Mouse (Mus musculus): Measurements from ENCODE around the gene Baz2b.
"Not testable (repeated sequence)": the region's sequence is repeated elsewhere in the genome, so short reads cannot be mapped to it uniquely, and the experiment has no call there.

Baz2b gene

DNA sequence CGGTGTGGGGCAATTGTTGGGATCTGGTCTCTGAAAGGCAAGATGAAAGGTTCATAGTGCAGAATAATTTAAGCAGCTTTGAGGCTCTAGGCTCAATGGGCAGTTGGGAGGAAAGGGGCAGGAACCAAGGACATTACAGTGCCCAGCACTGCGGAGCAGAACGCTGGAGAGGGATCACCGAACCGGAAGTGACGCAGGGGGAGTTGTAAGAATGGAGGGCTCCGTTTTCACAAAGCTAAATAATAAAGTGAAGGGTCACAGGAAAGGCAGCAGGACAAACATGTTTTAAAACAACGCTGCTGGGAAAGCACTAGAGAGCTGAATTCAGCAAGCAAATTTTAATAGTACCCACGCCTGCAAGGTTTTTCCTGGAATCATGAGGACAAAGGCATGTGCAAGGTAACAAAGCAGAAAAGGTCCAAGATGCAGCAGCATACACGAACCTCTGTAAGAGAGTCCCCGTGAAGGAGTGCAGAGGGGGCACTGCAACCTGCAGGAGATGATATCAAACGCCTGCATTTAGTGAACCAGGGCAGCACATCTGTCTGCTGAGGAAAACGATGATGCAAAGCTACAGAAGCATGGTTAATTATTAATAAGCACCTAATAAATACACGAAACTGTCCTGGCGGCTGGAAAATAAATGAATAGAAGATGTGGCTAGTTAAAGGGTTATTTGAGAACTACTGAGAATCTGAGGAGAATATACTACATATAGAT, 120.0 kb downstream of the Baz2b start:
- DNase-seq (ENCODE audit: low read depth): no peak

DNA sequence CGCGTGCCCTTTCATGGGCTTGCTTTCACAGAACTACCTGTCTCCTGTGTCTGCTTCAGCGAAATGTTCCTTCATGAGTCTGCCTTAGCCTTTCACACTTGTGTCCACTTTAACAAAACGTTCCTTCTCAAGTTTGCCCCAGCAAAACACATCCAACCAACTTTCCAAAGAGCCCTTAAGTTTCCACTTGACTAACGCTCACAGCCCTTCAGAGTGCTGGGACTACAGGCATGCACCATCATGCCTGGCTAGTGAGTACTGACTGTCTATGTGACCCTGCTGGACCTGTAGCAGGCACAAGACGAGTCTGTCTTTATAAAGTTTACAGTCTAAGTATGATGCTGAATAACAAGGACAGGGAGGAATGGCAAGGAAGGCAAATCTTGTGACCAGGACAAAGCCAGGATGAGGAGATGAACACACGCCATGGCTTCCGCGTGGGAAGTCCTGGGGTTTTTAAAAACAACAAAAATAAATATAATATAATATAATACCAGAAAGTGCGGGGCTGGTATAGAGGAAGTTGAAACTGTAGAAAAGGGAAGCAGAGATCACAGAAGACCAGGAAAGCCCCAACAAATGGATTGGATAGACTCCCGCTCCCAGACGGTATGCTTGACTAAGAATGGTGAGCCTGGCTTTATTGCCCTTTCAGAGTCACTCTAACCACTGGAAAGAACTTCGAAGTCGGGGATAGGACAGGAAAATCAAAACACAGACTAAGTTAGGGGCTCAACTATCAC, 120.7 kb downstream of the Baz2b start:
- DNase-seq (ENCODE audit: low read depth): no peak

DNA sequence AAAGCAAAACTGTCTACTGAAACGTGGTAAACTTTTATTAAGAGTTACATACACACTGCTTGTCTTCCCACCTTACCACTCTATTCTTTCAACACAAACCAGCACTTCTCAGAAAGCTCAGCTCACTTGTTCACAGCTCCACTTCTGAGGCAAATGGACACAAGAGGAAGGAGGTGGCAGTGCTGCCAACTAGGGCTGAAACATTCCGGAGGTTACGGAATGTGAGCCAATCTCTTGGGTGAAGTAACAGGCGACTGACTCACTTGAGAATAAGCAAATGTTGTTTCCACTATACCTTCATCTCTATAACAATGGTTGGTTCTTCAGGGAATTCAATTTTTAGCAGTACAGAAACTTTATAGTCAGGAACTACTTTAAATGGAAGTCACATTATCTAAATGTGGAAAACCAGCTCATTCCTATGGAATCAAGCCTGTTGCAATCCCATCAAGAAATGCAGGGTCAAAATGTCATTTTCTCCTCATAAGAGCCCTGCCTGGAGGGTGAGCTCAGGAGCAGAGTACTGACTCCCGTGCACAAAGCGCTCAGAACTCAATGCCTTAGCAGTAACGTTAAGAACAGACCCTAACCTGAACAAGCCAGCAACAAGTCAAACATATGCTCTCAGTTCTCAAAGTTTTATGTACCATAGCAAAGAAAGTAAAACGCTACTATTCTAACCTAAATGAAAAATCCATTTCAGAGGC, 123.3 kb downstream of the Baz2b start:
- peak; percentile 87 for DNase-seq (ENCODE audit: low read depth)

DNA sequence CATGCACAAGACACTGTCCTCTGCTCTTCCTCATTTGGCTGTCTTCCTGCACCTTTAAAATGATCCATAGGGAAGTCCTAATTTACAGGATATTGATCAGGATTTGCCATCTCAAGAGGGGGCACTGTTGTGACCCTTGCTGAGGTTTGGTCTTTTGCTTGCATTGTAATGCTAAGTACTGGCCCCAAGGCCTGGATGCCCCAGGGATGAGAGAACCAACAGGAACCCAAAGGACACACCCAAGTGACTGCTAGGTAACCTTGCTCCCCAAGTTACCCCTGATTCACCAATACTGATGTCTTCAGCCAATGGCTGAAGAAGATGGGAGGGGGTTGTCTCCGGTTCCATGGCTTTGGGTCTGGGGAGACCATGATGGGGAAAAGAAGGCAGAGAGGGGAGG, 124.8 kb downstream of the Baz2b start:
- DNase-seq (ENCODE audit: low read depth): no peak

DNA sequence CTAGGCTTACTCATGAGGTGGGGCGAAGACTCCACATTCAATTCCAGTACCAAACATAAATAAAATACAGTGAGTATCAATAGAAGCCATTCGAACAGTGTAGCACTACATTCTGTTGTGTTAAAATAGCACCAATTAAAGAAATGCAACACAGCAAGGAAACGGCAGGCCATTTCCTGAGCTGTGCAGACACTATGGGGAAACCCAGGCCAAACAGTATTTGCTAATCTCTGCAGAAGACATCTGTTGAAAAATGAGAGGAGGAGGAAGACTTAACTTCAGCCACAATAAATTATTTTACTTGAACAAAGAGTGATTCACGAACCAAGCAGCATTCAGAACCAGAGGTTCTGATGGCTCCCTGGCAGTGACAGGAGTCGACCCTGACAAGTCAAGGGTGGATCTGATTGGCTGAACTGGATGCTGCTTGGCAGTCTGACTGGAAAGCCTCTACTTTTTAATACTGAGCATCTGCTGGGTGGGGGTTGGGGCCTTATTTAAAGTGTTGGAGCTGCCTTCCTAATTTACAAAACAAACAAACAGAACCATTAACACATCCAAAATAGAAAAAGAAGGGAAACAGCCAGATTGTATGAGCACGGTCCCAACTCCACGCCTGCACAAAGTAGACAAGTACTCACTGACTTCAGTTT, 126.5 kb downstream of the Baz2b start:
- peak; percentile 55 for DNase-seq (ENCODE audit: low read depth)

DNA sequence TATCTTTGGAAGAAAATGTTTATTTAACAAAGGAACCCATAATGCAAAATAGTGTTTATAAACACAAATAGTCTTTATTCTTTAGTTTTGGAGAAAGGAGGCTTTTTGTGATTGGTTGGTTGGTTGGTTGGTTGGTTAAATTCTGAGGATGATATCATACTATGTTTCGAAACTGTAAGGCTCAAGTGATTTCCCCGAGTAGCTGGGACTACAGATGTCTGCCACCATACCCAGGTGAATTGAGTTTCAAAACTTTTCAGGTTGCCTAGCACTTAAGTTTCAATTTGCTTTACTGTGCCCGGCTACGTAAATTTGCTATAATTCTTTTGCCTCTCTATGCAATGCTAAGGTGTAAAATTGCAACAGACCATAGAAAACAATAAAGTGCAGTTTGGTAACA, 127.4 kb downstream of the Baz2b start:
- DNase-seq (ENCODE audit: low read depth): no peak

DNA sequence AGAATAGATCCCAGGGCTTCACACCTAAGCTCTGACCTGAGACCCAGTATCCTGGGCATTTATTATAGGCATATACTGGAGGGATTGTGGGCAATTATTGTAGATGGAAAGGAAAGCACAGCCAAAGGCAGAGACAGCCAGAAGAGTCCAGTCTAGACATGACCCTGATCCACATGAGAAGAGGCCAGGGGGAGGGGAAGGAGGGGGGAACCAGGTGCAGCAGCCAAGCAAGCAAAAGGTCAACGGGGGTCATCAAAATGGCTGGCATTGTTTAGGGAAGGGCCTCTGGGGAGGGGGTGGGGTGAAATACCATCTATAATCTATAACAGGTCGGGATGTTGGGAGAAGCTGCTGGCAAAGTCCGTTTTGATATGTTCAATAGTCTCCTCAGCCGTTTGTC, 128.8 kb downstream of the Baz2b start:
- no peak for DNase-seq (ENCODE audit: low read depth)

DNA sequence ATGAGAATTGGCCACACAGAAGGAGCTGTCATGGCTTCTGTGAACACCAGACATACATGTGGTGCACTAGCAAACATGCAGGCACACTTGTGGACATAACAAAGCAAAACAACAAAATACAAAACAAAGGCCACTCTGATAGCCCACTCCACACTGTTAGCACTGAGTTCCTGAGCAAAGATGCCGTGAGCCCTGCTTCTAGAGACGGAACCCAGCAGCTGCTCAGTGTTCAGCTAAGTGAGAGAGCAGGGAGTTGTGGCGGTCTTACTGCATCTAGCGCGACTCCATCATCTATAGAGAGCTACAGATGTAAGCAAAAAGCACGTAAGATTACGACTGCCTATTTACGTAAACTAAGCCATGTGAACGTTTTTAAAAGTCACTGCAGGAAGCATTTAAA, 132.0 kb downstream of the Baz2b start:
- no peak for DNase-seq (ENCODE audit: low read depth)

DNA sequence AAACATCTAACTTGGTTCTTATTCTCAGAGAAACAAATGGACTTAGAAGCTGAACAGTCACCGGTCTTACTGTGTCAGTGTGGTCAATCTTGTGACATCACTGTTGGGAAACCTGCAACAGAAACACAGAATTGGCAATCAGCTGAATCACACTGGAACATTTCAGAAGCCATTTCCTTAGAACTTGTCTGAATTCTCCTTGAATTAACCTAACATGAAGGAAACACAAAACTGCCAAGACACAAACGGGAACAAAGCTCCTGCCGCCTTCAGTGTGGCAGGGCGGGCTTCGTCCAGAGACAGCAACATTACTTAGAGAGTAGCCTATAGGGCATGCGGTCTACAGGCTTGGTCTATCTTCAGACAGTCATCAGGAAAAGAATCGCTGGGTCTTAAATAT, 132.8 kb downstream of the Baz2b start:
- DNase-seq (ENCODE audit: low read depth): peak; percentile 72

DNA sequence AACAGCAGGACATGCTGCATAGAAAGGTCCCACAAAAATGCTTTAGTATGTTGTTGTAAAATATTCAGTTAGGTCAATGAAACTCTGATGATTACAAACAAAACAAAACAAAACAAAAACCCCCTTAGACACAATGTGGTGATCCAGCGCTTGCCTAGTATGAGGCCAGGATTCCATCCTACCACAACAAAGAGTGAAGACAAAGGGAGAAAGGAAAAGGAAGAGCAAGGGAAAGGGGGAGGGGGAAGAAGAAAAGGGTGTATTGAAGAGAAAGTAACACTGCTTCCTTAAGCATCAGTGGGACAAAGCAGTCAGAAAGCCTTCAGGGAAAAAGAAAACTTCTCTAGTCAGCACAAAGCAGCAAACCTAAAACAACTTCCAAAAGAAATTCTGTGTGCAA, 133.6 kb downstream of the Baz2b start:
- DNase-seq (ENCODE audit: low read depth): no peak

DNA sequence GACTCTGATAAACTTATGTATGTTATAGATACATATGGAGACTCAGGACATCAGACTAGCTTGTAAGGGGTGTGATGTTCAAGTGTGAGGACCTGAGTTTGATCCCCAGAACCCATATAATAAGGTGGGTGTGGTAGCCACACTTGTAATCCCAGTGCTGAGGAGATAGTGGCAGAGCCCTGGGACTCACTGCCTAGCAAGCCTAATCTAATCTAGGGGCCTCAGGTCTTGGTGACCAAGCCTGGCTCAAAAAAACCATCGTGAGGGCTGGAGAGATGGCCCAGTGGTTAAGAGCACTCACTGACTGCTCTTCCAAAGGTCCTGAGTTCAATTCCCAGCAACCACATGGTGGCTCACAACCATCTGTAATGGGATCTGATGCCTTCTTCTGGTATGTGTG, 135.8 kb downstream of the Baz2b start:
- DNase-seq (ENCODE audit: low read depth): not testable (repeated sequence)

DNA sequence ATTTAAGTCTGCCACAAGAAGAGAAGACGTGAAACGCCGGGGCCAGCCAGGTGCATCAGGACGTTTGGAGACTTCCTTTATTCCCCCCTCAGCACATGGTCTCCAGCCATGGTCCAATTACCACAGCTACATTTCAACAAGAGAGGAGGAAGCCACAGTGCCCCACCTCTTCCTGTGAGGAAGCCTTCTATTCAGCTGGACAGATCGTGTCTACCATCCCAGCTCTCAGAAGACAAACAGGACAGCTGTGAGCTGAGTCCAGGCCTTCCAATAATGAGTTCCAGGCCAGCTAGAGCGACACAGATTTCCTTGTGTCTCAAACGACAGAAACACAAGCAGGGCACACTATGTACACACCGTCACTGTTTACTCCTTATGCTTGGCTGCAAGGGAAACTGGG, 137.8 kb downstream of the Baz2b start:
- no peak for DNase-seq (ENCODE audit: low read depth)

DNA sequence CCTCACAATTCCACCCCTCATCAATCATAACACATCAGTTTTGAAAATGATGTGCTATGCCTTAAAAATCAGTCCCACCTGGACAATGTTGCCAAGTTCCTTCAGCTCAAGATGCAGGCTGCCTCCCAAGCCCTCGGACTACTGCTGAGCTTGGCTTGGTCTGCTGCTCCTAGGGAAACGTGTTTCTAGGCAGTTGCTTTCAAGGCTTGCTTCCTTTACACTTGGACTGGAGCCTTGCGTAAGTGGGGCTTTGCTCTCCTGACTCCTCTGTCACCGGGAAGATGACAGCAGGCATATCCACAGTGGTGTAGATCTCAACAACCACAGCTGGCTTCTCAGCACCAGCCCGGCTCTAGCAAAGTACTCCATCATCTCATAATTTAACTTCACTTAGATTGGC, 138.7 kb downstream of the Baz2b start:
- DNase-seq (ENCODE audit: low read depth): no peak

DNA sequence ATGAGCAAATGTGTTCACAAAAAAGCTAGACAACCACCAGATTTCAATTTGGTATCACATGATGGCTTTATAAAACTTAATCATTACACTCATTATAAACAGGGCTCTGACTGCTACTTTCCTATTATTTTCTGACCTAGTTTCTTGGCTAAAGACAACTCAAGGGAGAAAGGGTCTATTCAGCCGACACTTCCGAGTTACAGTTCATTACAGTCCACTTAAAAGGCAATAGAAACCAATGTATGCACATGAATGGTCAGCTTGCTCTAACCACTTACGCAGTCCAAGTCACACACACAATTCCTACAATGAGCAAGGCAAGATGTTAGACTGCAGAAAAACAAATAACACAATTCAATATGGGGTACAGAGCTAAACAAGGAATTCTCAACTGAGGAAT, 141.2 kb downstream of the Baz2b start:
- no peak for DNase-seq (ENCODE audit: low read depth)

DNA sequence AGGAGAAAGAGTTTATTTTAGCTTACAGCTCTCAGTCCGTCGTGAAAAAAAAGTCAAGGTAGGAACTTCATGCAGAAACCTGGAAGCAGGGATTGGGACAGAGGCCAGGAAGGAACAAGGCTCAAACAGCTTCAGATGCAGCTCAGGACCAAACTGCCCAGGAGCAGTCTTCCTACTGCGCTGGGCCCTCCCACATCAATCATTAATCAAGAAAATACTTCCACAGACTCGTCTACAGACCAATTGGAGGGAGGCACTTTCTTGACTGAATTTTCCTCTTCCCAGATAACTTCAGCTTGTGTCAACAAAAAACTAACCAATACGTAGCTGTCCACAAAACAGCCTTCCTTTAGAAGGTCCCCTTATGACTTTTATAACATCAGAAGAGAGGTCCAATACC, 144.2 kb downstream of the Baz2b start:
- DNase-seq (ENCODE audit: low read depth): no peak

DNA sequence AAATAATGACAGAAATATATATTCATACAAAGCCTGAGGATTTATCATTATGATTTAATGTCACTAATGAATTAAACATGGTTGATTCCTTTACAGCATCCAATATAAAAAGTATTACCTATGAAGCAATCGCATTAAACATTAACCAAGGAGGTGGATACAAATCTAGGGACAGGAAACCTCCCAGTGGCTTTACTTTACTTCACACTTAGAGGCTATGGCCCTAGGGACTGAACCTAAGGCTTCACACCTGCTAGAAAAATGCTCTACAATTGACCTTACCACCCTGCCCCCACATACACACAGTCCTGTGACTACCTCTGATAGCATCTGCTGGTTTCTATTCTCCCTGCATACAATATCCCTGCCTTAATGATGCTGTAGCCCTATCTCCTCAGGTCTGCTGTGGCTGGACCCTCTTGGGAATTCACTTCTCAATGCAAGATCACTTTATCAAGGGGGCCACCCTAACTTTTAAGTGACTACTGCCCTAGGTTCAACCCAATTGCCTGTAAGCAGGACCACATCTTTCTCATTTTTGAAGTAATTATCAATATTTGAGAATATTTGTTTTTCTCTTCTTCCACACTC, 149.4 kb downstream of the Baz2b start:
- DNase-seq (ENCODE audit: low read depth): no peak

DNA sequence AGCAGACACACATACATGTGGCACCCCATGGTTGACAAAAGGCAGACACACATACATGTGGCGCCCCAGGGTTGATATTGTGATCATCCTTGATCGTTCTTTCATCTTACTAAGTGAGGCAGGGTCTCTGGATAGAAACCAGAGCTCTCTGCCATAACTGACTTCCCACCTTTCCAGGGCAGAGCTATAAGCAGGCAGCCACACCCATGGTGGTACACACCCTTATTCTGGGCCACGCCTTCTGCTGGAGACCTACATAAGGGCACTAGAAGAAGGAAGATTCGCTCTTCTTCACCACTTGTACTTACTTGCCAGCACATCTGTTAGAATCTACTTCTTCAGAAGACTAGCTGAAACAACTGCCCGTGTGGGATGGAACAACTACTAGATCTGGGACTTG, 150.3 kb downstream of the Baz2b start:
- no peak for DNase-seq (ENCODE audit: low read depth)

DNA sequence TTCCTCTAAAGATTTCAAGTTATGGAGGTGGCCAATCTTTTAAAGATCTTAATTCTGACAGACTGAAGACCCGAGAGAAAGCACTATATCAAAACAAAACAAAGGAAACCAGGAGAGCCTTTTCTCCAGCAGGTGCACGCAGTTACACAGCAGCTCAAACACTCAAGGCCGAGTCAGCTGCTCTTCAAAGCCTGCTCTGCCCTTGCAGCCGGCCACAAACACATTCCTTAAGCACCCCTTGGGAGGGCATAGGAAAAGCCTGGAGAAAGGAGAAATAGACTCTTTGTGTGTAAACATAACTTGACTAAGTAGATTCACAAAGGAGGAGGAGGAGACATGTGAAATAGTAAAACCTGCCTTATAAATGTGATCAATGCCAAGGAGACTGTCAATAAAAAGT, 153.6 kb downstream of the Baz2b start:
- peak; percentile 12 for DNase-seq (ENCODE audit: low read depth)

DNA sequence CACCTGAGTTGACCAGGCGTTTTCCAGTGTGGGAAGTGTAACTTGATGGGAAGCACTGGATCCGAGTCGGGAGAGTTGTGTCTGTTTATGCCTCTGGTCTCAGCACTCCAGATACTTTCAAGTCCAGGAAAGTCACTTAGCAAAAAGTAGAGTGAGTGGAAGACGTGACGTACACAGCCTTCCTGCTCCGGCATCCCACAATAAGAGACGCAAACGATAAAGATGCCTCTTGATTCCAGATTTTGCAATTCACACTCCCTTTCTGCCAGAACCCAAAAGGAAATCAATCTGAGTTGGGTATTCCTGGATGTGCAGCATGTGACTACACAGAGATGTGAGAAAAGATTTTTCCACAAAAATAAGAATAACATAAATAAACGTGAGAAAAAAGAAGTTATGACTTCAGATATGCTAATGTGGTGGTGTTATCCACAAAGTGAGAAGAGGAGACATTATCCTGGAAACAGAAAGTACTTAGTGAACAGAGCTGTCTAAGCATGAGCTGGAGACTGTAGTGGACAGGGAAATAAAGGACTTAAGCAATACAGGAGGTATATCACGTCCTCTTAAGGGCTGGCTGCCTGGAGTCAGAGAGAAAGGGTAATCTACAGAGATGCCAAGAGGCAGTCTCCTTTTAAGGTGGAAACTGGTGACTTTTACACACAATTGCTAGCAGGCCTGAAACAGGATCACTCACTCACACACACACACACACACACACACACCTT, 154.7 kb downstream of the Baz2b start:
- no peak for DNase-seq (ENCODE audit: low read depth)

DNA sequence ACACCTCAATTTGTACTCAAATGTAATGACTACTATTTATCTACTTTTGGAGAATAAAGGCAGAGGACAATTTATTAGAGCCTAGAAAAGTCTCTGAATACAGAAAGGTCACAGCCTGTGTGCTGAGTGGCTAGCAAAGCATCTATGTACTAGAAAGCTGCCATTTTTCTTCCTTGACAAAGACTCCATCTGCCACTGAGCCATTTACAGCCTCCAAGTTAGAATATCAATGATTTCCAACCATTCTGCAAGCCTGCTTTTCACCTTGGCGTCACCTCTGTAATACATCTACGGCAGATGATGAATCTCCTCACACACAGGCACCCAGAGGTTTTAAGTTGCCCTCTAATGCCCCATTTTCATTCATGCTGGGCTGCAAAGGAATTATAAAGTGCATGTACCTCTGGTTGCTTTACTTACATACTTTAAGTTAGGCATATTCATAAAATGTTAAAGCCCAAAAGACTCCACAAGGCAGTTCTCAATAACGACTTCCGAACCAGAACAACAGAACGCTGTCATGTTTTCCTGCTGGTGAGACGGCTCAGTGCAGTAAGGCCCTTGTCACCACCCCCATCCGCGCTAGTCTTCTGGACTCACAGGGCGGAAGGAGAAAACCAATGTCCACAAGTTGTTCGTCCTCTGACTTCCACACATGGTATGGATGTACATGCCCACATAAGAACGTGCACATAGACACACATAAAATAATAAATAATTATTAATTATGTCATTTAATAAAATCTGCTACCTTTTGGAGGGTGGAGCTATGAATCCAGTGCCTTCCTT, 156.2 kb downstream of the Baz2b start:
- DNase-seq (ENCODE audit: low read depth): no peak
